Mouse (Mus musculus) kidney, adult 2 months (tissue): ENCODE measurements at regions not wholly inside any gene's neighbourhood (a gene's known extent, or its start where the extent isn't known, plus 50 kb on each side); places are given as distances from the start of the nearest gene placed in this dataset.

Experiments used
- CTCF ChIP-seq: fragments of 200-500 bp; conservative IDR thresholded peaks from 2 replicates; pipeline ENCODE4 v1.5.1; 2011; ENCODE audit warnings: low read depth, mild to moderate bottlenecking, control low read depth, low read length, moderate library complexity, mixed read lengths; ENCODE audit not compliant: insufficient read depth, insufficient read length
- POLR2A ChIP-seq: fragments of 200-500 bp; IDR thresholded peaks from one replicate; pipeline ENCODE4 v1.6.1; 2011; ENCODE audit warnings: low read depth, low read length, control low read depth

DNA sequence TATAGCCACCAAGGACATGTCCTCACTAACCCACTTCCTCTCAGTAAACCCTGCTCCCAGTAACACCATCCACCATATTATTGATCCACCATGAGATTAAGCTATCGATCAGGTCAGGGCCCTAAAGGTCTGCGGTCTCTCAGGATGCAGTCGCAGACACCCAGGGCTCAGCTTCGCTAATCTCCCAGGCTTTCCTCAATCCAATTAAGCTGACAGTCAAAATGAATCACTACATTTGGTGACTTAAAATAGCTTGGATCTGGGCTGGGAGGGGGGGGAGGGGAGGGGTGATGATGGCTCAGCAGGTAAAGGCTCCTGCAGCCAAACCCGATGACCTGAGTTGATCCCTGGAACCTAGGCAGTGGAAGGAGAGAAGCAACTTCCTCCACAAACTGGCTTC is 233.7 kb upstream of the Lrfn2 start:
- TF ChIP-seq POLR2A (no peak), CTCF (no peak)
